15 mouse cellular contexts compared by ENCODE assay signal in genomic region chr9:56451570-56451969, GRCm38 (mm10). TPM values are rescaled to one million over a fixed set of nuclear protein-coding genes. Genes with fewer than 3 reads are reported as not detected.
A peak's percentile ranks its signal among the peaks of the same experiment; 100 is the strongest.
DNase-seq lines count a peak whose midpoint lies in the region; ATAC-seq and TF ChIP-seq lines count a peak whose summit lies in the region.
"Had no signal": no experiment of that assay in that cellular context is flagged by ENCODE, and none has a peak within 500 bp of the region (broad histone marks: within the 10 kb centered on the region; RNA-seq: fewer than 3 reads in every experiment).

No protein-coding gene starts in this region.

- H3K4me3 ChIP-seq in forebrain, embryonic 16.5 days (replicated peaks; ENCODE audit: low read length) = no peak overlapping the region
- no peak overlapping the region for H3K4me3 ChIP-seq in forebrain, embryonic 10.5 days
- no peak overlapping the region for H3K4me3 ChIP-seq in layer of hippocampus, adult 2 months
- H3K4me3 ChIP-seq: embryonic facial prominence, embryonic 13.5 days; heart, embryonic 10.5 days; hindbrain, embryonic 10.5 days; limb, embryonic 15.5 days; megakaryocyte, embryonic 14.5 days had no signal

- WGBS in forebrain, embryonic 16.5 days = 66% methylated on average over 6 of the region's 6 CpGs
- WGBS in forebrain, embryonic 10.5 days = 95% methylated on average over 6 of the region's 6 CpGs

- no peak for DNase-seq in forebrain, embryonic 10.5 days (ENCODE audit: extremely low spot score, low spot score)
- DNase-seq in layer of hippocampus, adult 2 months (ENCODE audit: low spot score in 2 of 2) = no peak
- no peak for DNase-seq in layer of hippocampus, postnatal 36 days
- peak; percentile 6 for DNase-seq in right cerebral cortex, postnatal 4 days
- DNase-seq in right cerebral cortex, postnatal 14 days = no peak
- DNase-seq in thymus, postnatal 25 days = no peak
- DNase-seq: gastrocnemius, postnatal 36 days; kidney, adult 8-10 months; kidney, postnatal 25 days had no signal

- TF ChIP-seq CTCF in layer of hippocampus, adult 2 months (conservative IDR thresholded peaks at IDR 0.05) = no peak

- ATAC-seq in forebrain, embryonic 16.5 days = peak; percentile 43; the same call in 1 of the 2 replicates

- no peaks in the 10 kb centered on the region for H3K9me3 ChIP-seq in forebrain, embryonic 16.5 days (ENCODE audit: control insufficient read depth, low read length)
- no peaks in the 10 kb centered on the region for H3K9me3 ChIP-seq in forebrain, embryonic 10.5 days
- H3K9me3 ChIP-seq: embryonic facial prominence, embryonic 13.5 days; heart, embryonic 10.5 days; hindbrain, embryonic 10.5 days; limb, embryonic 15.5 days; megakaryocyte, embryonic 14.5 days had no signal

- no peaks in the 10 kb centered on the region for H3K27me3 ChIP-seq in forebrain, embryonic 16.5 days (replicated peaks; ENCODE audit: control insufficient read depth, insufficient read depth, low read length)
- H3K27me3 ChIP-seq in forebrain, embryonic 10.5 days (ENCODE audit: poor library complexity, severe bottlenecking) = no peaks in the 10 kb centered on the region
- H3K27me3 ChIP-seq: embryonic facial prominence, embryonic 13.5 days; limb, embryonic 15.5 days; megakaryocyte, embryonic 14.5 days had no signal

- H3K9ac ChIP-seq in forebrain, embryonic 16.5 days (replicated peaks; ENCODE audit: low read depth, low read length) = no peak overlapping the region
- H3K9ac ChIP-seq: embryonic facial prominence, embryonic 13.5 days; limb, embryonic 15.5 days had no signal

- no peaks in the 10 kb centered on the region for H3K36me3 ChIP-seq in forebrain, embryonic 16.5 days (ENCODE audit: control insufficient read depth, insufficient read depth)
- H3K36me3 ChIP-seq in forebrain, embryonic 10.5 days (replicated peaks) = no peaks in the 10 kb centered on the region; the same call in 1 of the 2 replicates

- peak overlapping the region; percentile 83 for H3K27ac ChIP-seq in forebrain, embryonic 16.5 days (ENCODE audit: low read length)
- H3K27ac ChIP-seq in forebrain, embryonic 10.5 days = no peak overlapping the region
- peak overlapping the region; percentile 32; the same call in 1 of the 2 replicates for H3K27ac ChIP-seq in layer of hippocampus, adult 2 months
- H3K27ac ChIP-seq: embryonic facial prominence, embryonic 13.5 days; heart, embryonic 10.5 days; hindbrain, embryonic 10.5 days; limb, embryonic 15.5 days had no signal

- peaks cover 4% of the 10 kb centered on the region; the same call in 1 of the 2 replicates for H3K4me1 ChIP-seq in forebrain, embryonic 16.5 days (replicated peaks; ENCODE audit: control insufficient read depth, insufficient read depth, low read length)
- peaks cover 6% of the 10 kb centered on the region for H3K4me1 ChIP-seq in forebrain, embryonic 10.5 days
- H3K4me1 ChIP-seq: embryonic facial prominence, embryonic 13.5 days; heart, embryonic 10.5 days; hindbrain, embryonic 10.5 days; limb, embryonic 15.5 days had no signal

- no peak overlapping the region for H3K4me2 ChIP-seq in forebrain, embryonic 16.5 days (ENCODE audit: low read length)
- H3K4me2 ChIP-seq: embryonic facial prominence, embryonic 13.5 days; limb, embryonic 15.5 days had no signal

RNA-seq across cellular contexts. Expression of gene Hmg20a, which starts 33.2 kb away (rescaled TPM):
- 95.4 and 97.4 TPM in 2 replicates for polyA plus RNA-seq in forebrain, embryonic 16.5 days (2015; fragmentation: Nextera tagmentation; extraction: Ambion mirVana)
- 62.0 and 63.6 TPM in 2 replicates for polyA plus RNA-seq in forebrain, embryonic 10.5 days (2016; fragmentation: Nextera tagmentation; extraction: Ambion mirVana)
- total RNA-seq in layer of hippocampus, adult 2 months (2021) = 10 to 100 TPM; 78.8 to 81.6 TPM
- total RNA-seq in layer of hippocampus, postnatal 36 days (2021) = 10 to 100 TPM; 77.3 to 80.8 TPM

RNA-seq across cellular contexts. Expression of gene Peak1, which starts 33.7 kb away (rescaled TPM):
- 5.5 and 6.4 TPM in 2 replicates for polyA plus RNA-seq in forebrain, embryonic 16.5 days (2015; fragmentation: Nextera tagmentation; extraction: Ambion mirVana)
- 3.7 and 4.3 TPM in 2 replicates for polyA plus RNA-seq in forebrain, embryonic 10.5 days (2016; fragmentation: Nextera tagmentation; extraction: Ambion mirVana)
- total RNA-seq in layer of hippocampus, adult 2 months (2021) = 10 to 100 TPM; 56.1 to 59.2 TPM
- total RNA-seq in layer of hippocampus, postnatal 36 days (2021) = 10 to 100 TPM; 54.3 to 55.6 TPM
